In the genomic region with DNA sequence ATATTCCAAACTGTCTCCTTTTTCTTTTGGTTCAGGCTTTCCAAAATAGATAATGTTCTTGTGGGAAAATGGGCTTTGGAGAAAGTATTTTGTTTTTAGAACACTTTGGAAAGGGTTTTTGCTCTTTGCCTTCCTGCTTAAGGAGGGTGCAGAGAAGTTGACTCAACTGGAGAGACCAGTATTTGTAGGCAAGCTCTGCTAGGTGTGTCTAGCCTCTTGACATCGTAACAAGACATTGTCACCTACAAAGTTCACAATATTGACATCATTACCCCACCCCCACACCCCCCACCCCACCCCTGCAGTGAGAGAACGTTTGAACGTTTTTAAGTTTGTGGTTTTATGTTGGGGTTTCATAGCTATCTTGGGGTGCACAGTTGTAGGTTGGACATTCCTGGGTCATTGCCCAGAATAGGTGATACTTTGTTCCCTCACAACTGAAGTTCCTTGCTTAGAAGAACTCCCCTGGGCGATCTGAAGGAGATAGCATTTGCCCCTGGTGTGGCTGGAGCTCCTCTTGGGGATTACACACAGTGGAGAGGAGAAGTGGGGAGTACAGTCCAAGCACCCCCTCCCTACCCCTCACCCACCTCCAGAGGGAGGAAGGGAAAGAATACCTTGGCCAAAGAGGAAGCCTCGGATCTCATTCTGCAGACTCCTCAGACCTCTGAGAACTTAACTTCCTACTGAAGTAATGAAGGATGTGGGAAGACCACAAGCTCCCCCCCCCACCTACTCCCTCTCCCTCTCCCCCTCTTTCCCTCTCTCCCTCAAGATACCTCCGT, we compare ENCODE assay signal across 30 mouse cellular contexts. TPM values are rescaled to one million over a fixed set of nuclear protein-coding genes. Genes with fewer than 3 reads are reported as not detected.
DNase-seq lines count a peak whose midpoint lies in the region; ATAC-seq lines count a peak whose summit lies in the region.
"Had no signal": no experiment of that assay in that cellular context is flagged by ENCODE, and none has a peak within 500 bp of the region (broad histone marks: within the 10 kb centered on the region; RNA-seq: fewer than 3 reads in every experiment).

No protein-coding gene starts in this region.

- H3K4me3 ChIP-seq in limb, embryonic 15.5 days, result no peak overlapping the region
- H3K4me3 ChIP-seq in limb, embryonic 10.5 days, result no peak overlapping the region
- H3K4me3 ChIP-seq in hindbrain, embryonic 16.5 days (ENCODE audit: low read length), result no peak overlapping the region
- no peak overlapping the region for H3K4me3 ChIP-seq in kidney, embryonic 15.5 days (replicated peaks)
- H3K4me3 ChIP-seq: heart, embryonic 15.5 days; layer of hippocampus, adult 2 months; megakaryocyte, embryonic 14.5 days; midbrain, embryonic 15.5 days; myocyte; neural tube, embryonic 13.5 days had no signal

- 0 out of 2 replicates have a peak, but pooled peaks have one; percentile 27 for ATAC-seq in limb, embryonic 15.5 days (ENCODE audit: insufficient number of reproducible peaks, low FRiP score, low TSS enrichment, low read depth)
- peak; percentile 22 for ATAC-seq in megakaryocyte, adult 5-6 weeks (ENCODE audit: poor library complexity, severe bottlenecking)
- ATAC-seq in hindbrain, embryonic 16.5 days, result no peak
- no peak for ATAC-seq in kidney, embryonic 15.5 days (replicated peaks; ENCODE audit: low FRiP score)
- ATAC-seq: forebrain, embryonic 14.5 days; intestine, embryonic 16.5 days; liver, postnatal 0 days; midbrain, embryonic 15.5 days had no signal

- H3K4me1 ChIP-seq in limb, embryonic 15.5 days, result peaks cover 14% of the 10 kb centered on the region
- H3K4me1 ChIP-seq in limb, embryonic 10.5 days, result peaks cover 11% of the 10 kb centered on the region
- H3K4me1 ChIP-seq in hindbrain, embryonic 16.5 days (ENCODE audit: control insufficient read depth, insufficient read depth, low read depth, low read length), result peaks cover 3% of the 10 kb centered on the region; the same call in 1 of the 2 replicates
- H3K4me1 ChIP-seq in kidney, embryonic 15.5 days, result peaks cover 28% of the 10 kb centered on the region

- no peaks in the 10 kb centered on the region for H3K27me3 ChIP-seq in limb, embryonic 15.5 days
- no peaks in the 10 kb centered on the region for H3K27me3 ChIP-seq in limb, embryonic 10.5 days (ENCODE audit: low read depth, poor library complexity, severe bottlenecking)
- H3K27me3 ChIP-seq in hindbrain, embryonic 16.5 days (replicated peaks; ENCODE audit: control insufficient read depth, insufficient read depth, low read length), result no peaks in the 10 kb centered on the region
- no peaks in the 10 kb centered on the region for H3K27me3 ChIP-seq in kidney, embryonic 15.5 days
- H3K27me3 ChIP-seq: heart, embryonic 15.5 days; megakaryocyte, embryonic 14.5 days; midbrain, embryonic 15.5 days; neural tube, embryonic 13.5 days had no signal

- no peak overlapping the region for H3K4me2 ChIP-seq in limb, embryonic 15.5 days
- H3K4me2 ChIP-seq in hindbrain, embryonic 16.5 days (ENCODE audit: low read length), result no peak overlapping the region
- no peak overlapping the region for H3K4me2 ChIP-seq in kidney, embryonic 15.5 days
- H3K4me2 ChIP-seq: heart, embryonic 15.5 days; hindbrain, embryonic 14.5 days; liver, embryonic 11.5 days; midbrain, embryonic 15.5 days; neural tube, embryonic 13.5 days had no signal

- no peaks in the 10 kb centered on the region for H3K9me3 ChIP-seq in limb, embryonic 15.5 days
- H3K9me3 ChIP-seq in limb, embryonic 10.5 days (replicated peaks), result no peaks in the 10 kb centered on the region
- no peaks in the 10 kb centered on the region for H3K9me3 ChIP-seq in hindbrain, embryonic 16.5 days (ENCODE audit: control insufficient read depth, low read length)
- no peaks in the 10 kb centered on the region for H3K9me3 ChIP-seq in kidney, embryonic 15.5 days (replicated peaks)
- H3K9me3 ChIP-seq: heart, embryonic 15.5 days; megakaryocyte, embryonic 14.5 days; midbrain, embryonic 15.5 days; neural tube, embryonic 13.5 days had no signal

- peaks cover 5% of the 10 kb centered on the region; the same call in 1 of the 2 replicates for H3K36me3 ChIP-seq in limb, embryonic 15.5 days
- H3K36me3 ChIP-seq in limb, embryonic 10.5 days, result peaks cover 37% of the 10 kb centered on the region
- H3K36me3 ChIP-seq in hindbrain, embryonic 16.5 days (ENCODE audit: control insufficient read depth, insufficient read depth, low read length), result no peaks in the 10 kb centered on the region
- peaks cover 22% of the 10 kb centered on the region for H3K36me3 ChIP-seq in kidney, embryonic 15.5 days
- H3K36me3 ChIP-seq: heart, embryonic 15.5 days; midbrain, embryonic 15.5 days had no signal

- no peak overlapping the region for H3K9ac ChIP-seq in limb, embryonic 15.5 days
- H3K9ac ChIP-seq in hindbrain, embryonic 16.5 days (ENCODE audit: low read depth, low read length), result no peak overlapping the region
- no peak overlapping the region for H3K9ac ChIP-seq in kidney, embryonic 15.5 days
- H3K9ac ChIP-seq: heart, embryonic 15.5 days; hindbrain, embryonic 14.5 days; liver, postnatal 0 days; midbrain, embryonic 15.5 days; neural tube, embryonic 13.5 days had no signal

- DNase-seq in limb, embryonic 10.5 days (ENCODE audit: low spot score), result no peak
- peak; percentile 20 for DNase-seq in 416B (ENCODE audit: low read depth)
- peak; percentile 12 for DNase-seq in MEL-GATA-1-ER (ENCODE audit: extremely low read depth, low read depth)
- DNase-seq in thymus, postnatal 14 days, result no peak
- DNase-seq: adrenal gland, postnatal 36 days; B cell, adult 2 months; cerebellum, postnatal 10 days; gastrocnemius, postnatal 10 days; heart, postnatal 36 days; kidney, adult 9 months; kidney, postnatal 25 days; liver, postnatal 0 days; retina, postnatal 1 day; right cerebral cortex, postnatal 25 days; thymus, adult 18-20 months; thymus, postnatal 4 days had no signal

- WGBS in limb, embryonic 15.5 days, result 72% methylated on average over 6 of the region's 6 CpGs
- 90% methylated on average over 6 of the region's 6 CpGs for WGBS in limb, embryonic 10.5 days
- WGBS in hindbrain, embryonic 16.5 days, result 90% methylated on average over 6 of the region's 6 CpGs
- WGBS in kidney, embryonic 15.5 days, result 80% methylated on average over 6 of the region's 6 CpGs

- peak overlapping the region; percentile 51 for H3K27ac ChIP-seq in limb, embryonic 15.5 days
- H3K27ac ChIP-seq in limb, embryonic 10.5 days, result no peak overlapping the region
- H3K27ac ChIP-seq in hindbrain, embryonic 16.5 days (ENCODE audit: low read depth, low read length), result no peak overlapping the region
- H3K27ac ChIP-seq in kidney, embryonic 15.5 days, result no peak overlapping the region
- H3K27ac ChIP-seq: heart, embryonic 15.5 days; hindbrain, embryonic 14.5 days; layer of hippocampus, adult 2 months; midbrain, embryonic 15.5 days; neural tube, embryonic 13.5 days had no signal

RNA-seq across cellular contexts. Expression of a gene that starts 48.8 kb away (rescaled TPM):
- polyA plus RNA-seq in limb, embryonic 15.5 days (2015; fragmentation: Nextera tagmentation; extraction: Ambion mirVana), result 64.3 and 66.2 TPM in 2 replicates
- 91.1 and 92.8 TPM in 2 replicates for polyA plus RNA-seq in limb, embryonic 10.5 days (2016; fragmentation: Nextera tagmentation; extraction: Ambion mirVana)
- total RNA-seq in megakaryocyte, adult 5-6 weeks (2015), result 45.0 and 49.3 TPM in 2 replicates
- 52.0 and 52.8 TPM in 2 replicates for total RNA-seq in megakaryocyte, adult 5-6 weeks (2017)
- 73.3 and 73.8 TPM in 2 replicates for polyA plus RNA-seq in hindbrain, embryonic 16.5 days (2015; fragmentation: Nextera tagmentation; extraction: Ambion mirVana)
- 88.5 and 93.2 TPM in 2 replicates for polyA plus RNA-seq in kidney, embryonic 15.5 days (2015; fragmentation: Nextera tagmentation; extraction: Ambion mirVana)

Comparison
In these comparisons a context has a peak if more than half of its experiments do, and no peak if none do; other contexts are left out.
1. ATAC-seq: peak in limb, embryonic 15.5 days (single experiment) and megakaryocyte, adult 5-6 weeks (single experiment); none in hindbrain, embryonic 16.5 days (single experiment) and kidney, embryonic 15.5 days (single experiment).
2. DNase-seq: peak in 416B (single experiment) and MEL-GATA-1-ER (single experiment); none in limb, embryonic 10.5 days (single experiment) and thymus, postnatal 14 days (single experiment).